Mouse (Mus musculus) MEL (cell line): ENCODE results near the gene Slc4a8. TPM values are rescaled to one million over a fixed set of nuclear protein-coding genes. Genes with fewer than 3 reads are reported as not detected.

Experiments
- DNase-seq: peaks from one replicate; pipeline ENCODE4 v3.0.0; 2011; ENCODE audit warnings: low read depth, low spot score
- H3K27ac ChIP-seq: 2 replicates; pipeline ENCODE4 v1.5.1; 2012; ENCODE audit warnings: low read depth, mild to moderate bottlenecking, control low read depth, low read length, moderate library complexity; ENCODE audit not compliant: control insufficient read depth
- H3K27me3 ChIP-seq, 2 experiments: fragments of 150-350 bp in 1 of 2; sonication (generic) in 1 of 2; 2 replicates each; pipeline ENCODE4 v1.6.1; 2012; ENCODE audit warnings: low read length in 2 of 2, mild to moderate bottlenecking in 2 of 2, improper control_type of control experiment in 1 of 2, moderate library complexity in 1 of 2; ENCODE audit not compliant: insufficient read depth in 2 of 2, control insufficient read depth in 1 of 2
- H3K36me3 ChIP-seq, 2 experiments: 2 replicates each; pipeline ENCODE4 v1.6.1; 2012 to 2014; ENCODE audit warnings: low read length in 2 of 2, improper control_type of control experiment in 1 of 2, inconsistent platforms in 1 of 2, mild to moderate bottlenecking in 1 of 2; ENCODE audit not compliant: insufficient read depth in 2 of 2, control insufficient read depth in 1 of 2
- H3K4me1 ChIP-seq, 2 experiments: fragments of 150-350 bp in 1 of 2; sonication (generic) in 1 of 2; 2 replicates each; pipeline ENCODE4 v1.6.1; 2012; ENCODE audit warnings: low read length in 2 of 2, improper control_type of control experiment in 1 of 2, mild to moderate bottlenecking in 1 of 2; ENCODE audit not compliant: insufficient read depth in 2 of 2, control insufficient read depth in 1 of 2
- H3K4me3 ChIP-seq, 2 experiments: fragments of 150-350 bp in 1 of 2; sonication (generic) in 1 of 2; 2 replicates each; pipeline ENCODE4 v1.5.1; 2012; ENCODE audit warnings: low read depth in 2 of 2, low read length in 2 of 2, mild to moderate bottlenecking in 2 of 2, moderate library complexity in 2 of 2, control low read depth in 1 of 2, improper control_type of control experiment in 1 of 2; ENCODE audit not compliant: control insufficient read depth in 1 of 2, insufficient read depth in 1 of 2
- H3K79me2 ChIP-seq: 2 replicates; pipeline ENCODE4 v1.6.1; 2012; ENCODE audit warnings: mild to moderate bottlenecking, low read length, moderate library complexity; ENCODE audit not compliant: control insufficient read depth, poor library complexity, insufficient read depth
- H3K9ac ChIP-seq: 2 replicates; pipeline ENCODE4 v1.6.1; 2012; ENCODE audit warnings: low read depth, mild to moderate bottlenecking, control low read depth, low read length, moderate library complexity; ENCODE audit not compliant: control insufficient read depth, poor library complexity, severe bottlenecking
- H3K9me3 ChIP-seq: fragments of 150-350 bp; sonication (generic); replicated peaks from 2 replicates; pipeline ENCODE4 v1.6.1; 2012; ENCODE audit warnings: mild to moderate bottlenecking, low read length, improper control_type of control experiment, moderate library complexity; ENCODE audit not compliant: insufficient read depth
- CTCF ChIP-seq, 3 experiments: IDR thresholded peaks in 2 of 3; conservative IDR thresholded peaks in 1 of 3; 2 replicates each; pipeline ENCODE4 v1.5.1; 2011 to 2012; ENCODE audit warnings: low read length in 3 of 3, low read depth in 2 of 3, mild to moderate bottlenecking in 2 of 3, improper control_type of control experiment in 1 of 3, inconsistent platforms in 1 of 3, mixed read lengths in 1 of 3, moderate library complexity in 1 of 3; ENCODE audit not compliant: control insufficient read depth in 1 of 3, insufficient read depth in 1 of 3, poor library complexity in 1 of 3, severe bottlenecking in 1 of 3
- E2F4 ChIP-seq: IDR thresholded peaks from 2 replicates; pipeline ENCODE4 v1.6.1; 2011; ENCODE audit warnings: low read depth, low read length, improper control_type of control experiment, borderline replicate concordance
- EP300 ChIP-seq, 2 experiments: IDR thresholded peaks; 2 replicates each; pipeline ENCODE4 v1.6.1; 2011; ENCODE audit warnings: improper control_type of control experiment in 2 of 2, low read length in 2 of 2, low read depth in 1 of 2, mild to moderate bottlenecking in 1 of 2
- ETS1 ChIP-seq: IDR thresholded peaks from 2 replicates; pipeline ENCODE4 v1.6.1; 2012; ENCODE audit warnings: low read depth, mild to moderate bottlenecking, inconsistent platforms, low read length, improper control_type of control experiment, moderate library complexity
- GATA1 ChIP-seq: IDR thresholded peaks from 2 replicates; pipeline ENCODE4 v1.6.1; 2011; ENCODE audit warnings: low read depth, low read length, improper control_type of control experiment
- HCFC1 ChIP-seq: IDR thresholded peaks from 2 replicates; pipeline ENCODE4 v1.6.1; 2012; ENCODE audit warnings: low read depth, mild to moderate bottlenecking, inconsistent platforms, low read length, improper control_type of control experiment, moderate library complexity
- JUND ChIP-seq: IDR thresholded peaks from 2 replicates; pipeline ENCODE4 v1.6.1; 2011; ENCODE audit warnings: low read depth, mild to moderate bottlenecking, improper control_type of control experiment, low read length
- KAT2A ChIP-seq: conservative IDR thresholded peaks from 2 replicates; pipeline ENCODE4 v1.6.1; 2012; ENCODE audit warnings: low read depth, low read length, improper control_type of control experiment, inconsistent platforms
- MAX ChIP-seq: IDR thresholded peaks from 2 replicates; pipeline ENCODE4 v1.6.1; 2011; ENCODE audit warnings: low read length, improper control_type of control experiment
- MAZ ChIP-seq: IDR thresholded peaks from 2 replicates; pipeline ENCODE4 v1.6.1; 2012; ENCODE audit warnings: low read depth, mild to moderate bottlenecking, inconsistent platforms, low read length, improper control_type of control experiment
- MXI1 ChIP-seq: IDR thresholded peaks from 2 replicates; pipeline ENCODE4 v1.6.1; 2011; ENCODE audit warnings: mild to moderate bottlenecking, low read depth, low read length, improper control_type of control experiment
- MYC ChIP-seq: IDR thresholded peaks from 2 replicates; pipeline ENCODE4 v1.6.1; 2011; ENCODE audit warnings: low read depth, mild to moderate bottlenecking, low read length, improper control_type of control experiment, moderate library complexity
- NELFE ChIP-seq: IDR thresholded peaks from 2 replicates; pipeline ENCODE4 v1.6.1; 2011; ENCODE audit warnings: low read depth, low read length, improper control_type of control experiment
- POLR2AphosphoS2 ChIP-seq: IDR thresholded peaks from 2 replicates; pipeline ENCODE4 v1.6.1; 2011; ENCODE audit warnings: low read length, improper control_type of control experiment
- RAD21 ChIP-seq: IDR thresholded peaks from 2 replicates; pipeline ENCODE4 v1.6.1; 2011; ENCODE audit warnings: mild to moderate bottlenecking, low read depth, low read length, improper control_type of control experiment
- RCOR1 ChIP-seq: IDR thresholded peaks from 2 replicates; pipeline ENCODE4 v1.6.1; 2012; ENCODE audit warnings: low read depth, mild to moderate bottlenecking, inconsistent platforms, low read length, improper control_type of control experiment
- SIN3A ChIP-seq: IDR thresholded peaks from 2 replicates; pipeline ENCODE4 v1.6.1; 2012; ENCODE audit warnings: low read length, improper control_type of control experiment, inconsistent platforms
- SMC3 ChIP-seq: IDR thresholded peaks from 2 replicates; pipeline ENCODE4 v1.6.1; 2011; ENCODE audit warnings: low read depth, low read length, improper control_type of control experiment
- TAL1 ChIP-seq: IDR thresholded peaks from 2 replicates; pipeline ENCODE4 v1.6.1; 2012; ENCODE audit warnings: mild to moderate bottlenecking, inconsistent platforms, low read length, moderate library complexity, mixed read lengths
- TCF12 ChIP-seq: IDR thresholded peaks from 2 replicates; pipeline ENCODE4 v1.6.1; 2014; ENCODE audit warnings: low read depth, mild to moderate bottlenecking, inconsistent platforms, low read length, improper control_type of control experiment, moderate library complexity
- ZNF384 ChIP-seq: IDR thresholded peaks from 2 replicates; pipeline ENCODE4 v1.6.1; 2012; ENCODE audit warnings: low read depth, mild to moderate bottlenecking, inconsistent platforms, low read length, improper control_type of control experiment
- polyA plus RNA-seq, 2 experiments: library from polyadenylated mRNA; stranded (reverse) in 1 of 2; unstranded in 1 of 2; fragments of >175 nt in 1 of 2; fragments of >200 nt in 1 of 2; gene quantifications; 2 replicates each; pipeline versions ENCODE4 v1.2.1 to v1.2.4; 2012; ENCODE audit warnings: low replicate concordance in 2 of 2, low read depth in 1 of 2; ENCODE audit not compliant: insufficient read length in 2 of 2, insufficient read depth in 1 of 2, missing spikeins in 1 of 2
- total RNA-seq: library from RNA; depleted of rRNA; stranded (reverse); fragments of 300-350 nt; gene quantifications from 2 replicates; pipeline ENCODE4 v1.2.3, GENCODE M21; 2012

Slc4a8 gene
- total and polyA plus RNA-seq, 3 experiments = 0.35 to 2.5 TPM; not detected in 1

DNA sequence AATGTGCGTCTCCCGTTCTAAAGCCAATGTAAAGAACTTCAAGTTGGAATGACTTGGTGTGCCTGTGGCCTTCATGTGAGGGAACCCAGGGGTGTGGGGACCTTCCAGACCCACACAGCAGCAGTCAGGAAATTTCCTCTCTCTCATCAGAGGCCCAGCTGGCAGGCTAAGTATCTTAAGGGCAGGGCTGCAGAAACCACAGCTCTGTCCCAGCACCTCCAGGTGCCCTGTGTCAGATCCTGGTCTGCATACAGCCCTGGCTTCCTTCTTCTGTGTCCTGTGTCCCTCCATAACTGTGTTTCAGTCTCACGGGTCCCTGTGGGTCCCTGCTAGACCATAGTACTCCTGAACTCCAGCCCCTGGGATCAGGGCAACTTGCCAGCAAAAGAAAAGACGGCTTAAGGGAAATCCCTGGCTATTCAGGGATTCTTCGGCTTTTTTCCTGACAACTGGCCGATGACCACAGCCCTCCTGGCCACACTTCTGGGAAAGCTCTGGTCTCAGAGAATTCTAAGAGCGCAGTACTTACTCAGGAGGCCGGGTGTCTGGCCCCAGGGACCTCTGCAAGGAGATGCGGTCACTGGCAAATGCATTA is 46.1 kb upstream of the Slc4a8 start:
- peaks cover 2 to 11% of the 10 kb centered on the region in 2 experiments; a peak in 3 of 4 replicates for H3K36me3 ChIP-seq
- no peaks in the 10 kb centered on the region for H3K27me3 ChIP-seq

DNA sequence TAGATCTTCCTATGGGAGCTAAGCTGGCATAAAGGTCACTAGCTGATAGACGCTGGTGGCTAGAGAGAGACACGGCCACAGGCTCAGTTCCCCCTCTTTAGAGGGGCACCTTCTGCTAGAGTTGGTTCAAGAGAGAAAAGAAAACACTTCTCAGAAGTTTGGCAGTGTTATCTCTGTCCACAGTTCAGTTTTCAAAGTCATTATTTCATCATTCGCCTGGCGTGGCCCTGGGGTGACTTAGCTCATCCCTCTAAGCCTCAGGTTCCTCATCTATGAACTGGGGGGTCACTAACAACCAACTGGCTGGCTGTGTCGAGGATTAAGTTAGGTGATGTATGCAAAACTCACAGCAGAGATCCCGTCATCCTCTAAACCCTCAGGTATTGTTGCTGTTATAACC is 43.6 kb upstream of the Slc4a8 start:
- Histone ChIP-seq H3K36me3 (peaks cover 2 to 21% of the 10 kb centered on the region in 2 experiments; a peak in 3 of 4 replicates), H3K27me3 (no peaks in the 10 kb centered on the region)

More for the DNA sequence above, 46.1 kb upstream of the Slc4a8 start:
- no peaks in the 10 kb centered on the region for H3K79me2 ChIP-seq
- DNase-seq = no peak
- no peaks in the 10 kb centered on the region for H3K9me3 ChIP-seq
- TF ChIP-seq KAT2A (no peak), HCFC1 (no peak), MYC (no peak), TAL1 (no peak), SMC3 (no peak), RAD21 (no peak), JUND (no peak), TCF12 (no peak), NELFE (no peak), CTCF (IDR thresholded peaks at IDR 0.05 in 2 of 3, conservative IDR thresholded peaks at IDR 0.05 in 1 of 3; ENCODE audit: control insufficient read depth in 1 of 3, insufficient read depth in 1 of 3, low read depth in 2 of 3, low read length in 3 of 3, poor library complexity in 1 of 3, severe bottlenecking in 1 of 3) (no peak)
- H3K4me3 ChIP-seq = no peak overlapping the region
- no peak overlapping the region for H3K9ac ChIP-seq
- no peak overlapping the region for H3K27ac ChIP-seq
- peaks cover 8 to 12% of the 10 kb centered on the region in 2 experiments for H3K4me1 ChIP-seq

More for the DNA sequence above, 43.6 kb upstream of the Slc4a8 start:
- peak; percentile 92 for DNase-seq
- Histone ChIP-seq H3K9ac (peak overlapping the region; percentile 42), H3K27ac (peak overlapping the region; percentile 90), H3K79me2 (no peaks in the 10 kb centered on the region), H3K4me1 (peaks cover 18 to 25% of the 10 kb centered on the region in 2 experiments), H3K4me3 (no peak overlapping the region), H3K9me3 (no peaks in the 10 kb centered on the region)
- TF ChIP-seq E2F4 (no peak), TAL1 (peak; percentile 68), POLR2AphosphoS2 (no peak), EP300 (IDR thresholded peaks at IDR 0.05; ENCODE audit: low read depth in 1 of 2, low read length in 2 of 2) (peak; percentile 82 to 85), MAX (peak; percentile 61), MAZ (peak; percentile 69; the same call in 1 of the 2 replicates), RAD21 (no peak), MYC (peak; percentile 86), JUND (no peak), ETS1 (peak; percentile 92), ZNF384 (peak; percentile 25; the same call in 1 of the 2 replicates), HCFC1 (0 out of 2 replicates have a peak, but pooled peaks have one; percentile 47), MXI1 (peak; percentile 75), SIN3A (peak; percentile 73), TCF12 (peak; percentile 68; the same call in 1 of the 2 replicates), RCOR1 (0 out of 2 replicates have a peak, but pooled peaks have one; percentile 11), GATA1 (peak; percentile 79)
